Mouse (Mus musculus): ENCODE measurements around the gene Cpt1b.

The Cpt1b gene

DNA sequence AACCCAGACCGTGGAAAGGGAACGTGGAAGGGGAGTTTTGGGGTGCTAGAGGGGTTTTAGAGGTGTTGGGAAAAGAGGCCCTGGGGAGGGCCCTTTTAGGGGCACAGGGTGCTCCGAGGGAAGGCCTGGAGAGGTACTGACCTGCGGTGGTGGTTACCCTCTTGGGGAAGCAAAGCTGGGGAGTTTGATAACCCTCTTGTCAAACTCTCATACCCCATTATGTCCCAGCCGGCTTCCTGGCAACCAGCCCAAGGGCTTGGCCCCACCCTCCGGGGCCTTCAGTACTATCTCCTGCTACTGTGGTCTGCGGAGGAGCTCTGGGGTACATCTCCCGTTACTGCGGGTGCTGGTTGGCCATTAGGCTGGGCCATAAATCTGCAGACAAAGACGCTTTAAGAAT lies 46.2 kb downstream of the Cpt1b start:
- DNase-seq (ENCODE audit: low read depth, low spot score): no peak

DNA sequence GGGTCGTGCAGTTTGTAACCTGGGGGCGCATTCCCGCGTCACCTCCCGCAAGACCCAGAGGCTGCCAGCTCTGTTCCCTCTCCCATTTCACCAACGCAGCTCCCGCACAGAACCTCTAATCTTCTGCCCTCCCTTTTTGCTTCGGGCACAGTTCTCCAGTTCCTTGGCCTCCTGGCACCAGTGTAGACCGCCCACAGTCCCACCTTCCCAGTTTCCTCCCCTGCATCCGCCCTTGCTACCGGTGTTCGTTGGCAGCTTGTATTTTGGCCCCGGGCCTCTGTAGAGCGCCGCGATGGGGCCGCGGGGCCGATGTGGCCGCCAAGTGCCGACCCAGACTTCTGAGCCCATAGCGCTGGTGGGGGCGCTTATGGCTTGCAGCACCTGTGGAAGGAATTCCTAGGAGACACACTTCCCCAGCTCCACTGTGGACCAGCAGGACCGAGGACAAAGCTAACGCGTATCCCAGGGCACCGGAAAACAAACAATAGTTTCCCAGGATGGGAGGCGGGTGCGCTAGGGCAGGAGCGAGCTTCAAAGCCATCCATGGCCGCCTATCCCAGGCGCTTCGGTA lies 46.7 kb downstream of the Cpt1b start, which contains the start of gene Odf3b:
Gene Odf3b, minus strand, starts transcription at position 452 of the 571 bp plus-strand sequence.
- no peak for DNase-seq (ENCODE audit: low read depth, low spot score)

DNA sequence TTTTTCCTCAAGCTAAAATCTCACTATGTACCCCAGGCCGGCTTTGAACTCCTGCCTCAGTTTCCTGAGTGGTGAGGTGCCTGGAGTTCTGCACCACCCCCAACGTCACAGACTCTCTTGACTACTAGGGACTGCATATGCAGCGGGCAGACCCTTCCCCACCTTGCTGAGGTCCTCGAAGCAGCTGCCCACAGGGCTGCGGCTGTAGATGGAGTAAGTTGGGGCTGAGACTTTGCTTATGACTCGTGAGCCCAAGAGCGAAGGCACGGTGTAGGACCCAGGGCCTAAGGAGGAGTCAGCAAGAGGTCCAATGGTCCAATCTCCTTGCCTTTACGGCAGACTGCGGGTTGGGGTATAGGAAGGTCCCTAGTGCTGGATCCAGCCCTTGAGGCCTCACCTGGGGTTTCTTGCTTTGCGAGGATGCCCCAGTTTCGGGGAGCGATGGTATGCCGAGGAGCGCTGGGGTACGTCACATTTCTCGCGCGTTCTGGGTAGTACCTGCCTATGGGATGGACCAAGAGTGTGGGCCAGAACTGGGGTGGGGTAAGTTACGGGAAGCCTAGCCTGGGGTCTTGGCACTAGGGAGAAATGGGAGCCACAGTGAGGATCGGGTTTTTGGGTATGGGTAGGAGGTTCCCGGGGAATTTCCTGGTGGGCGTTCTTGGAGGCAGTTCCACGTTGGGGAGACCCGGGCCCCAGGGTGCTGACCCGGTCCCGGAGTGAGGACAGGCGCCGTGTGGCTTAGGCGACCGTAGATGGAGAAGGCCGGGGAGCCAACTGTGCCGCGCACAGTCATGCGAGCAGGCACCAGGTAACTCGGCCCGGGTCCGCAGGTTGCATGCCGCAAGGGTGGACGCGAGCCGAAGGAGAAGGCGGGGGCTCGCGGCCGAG lies 47.5 kb downstream of the Cpt1b start:
- DNase-seq (ENCODE audit: low read depth, low spot score): no peak

DNA sequence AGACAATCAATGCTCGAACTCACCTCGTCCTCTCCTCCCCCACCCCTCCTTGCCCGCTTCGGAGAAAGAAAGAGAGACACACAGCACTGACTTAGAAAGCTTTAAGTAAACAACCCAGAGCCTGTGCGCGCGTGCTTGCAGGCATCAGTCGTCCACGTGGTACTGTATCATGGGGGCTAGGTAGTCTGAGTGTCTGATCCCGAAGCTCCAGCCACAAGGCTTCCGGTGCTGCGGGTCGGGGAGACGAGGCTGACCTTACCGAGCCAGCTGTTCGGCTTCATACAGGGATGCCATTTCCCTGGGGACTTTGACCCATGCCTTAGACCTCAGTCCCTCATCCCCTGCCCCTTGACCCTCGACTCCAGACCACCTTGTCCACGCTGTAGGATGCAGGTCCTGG lies 48.3 kb downstream of the Cpt1b start:
- no peak for DNase-seq (ENCODE audit: low read depth, low spot score)

DNA sequence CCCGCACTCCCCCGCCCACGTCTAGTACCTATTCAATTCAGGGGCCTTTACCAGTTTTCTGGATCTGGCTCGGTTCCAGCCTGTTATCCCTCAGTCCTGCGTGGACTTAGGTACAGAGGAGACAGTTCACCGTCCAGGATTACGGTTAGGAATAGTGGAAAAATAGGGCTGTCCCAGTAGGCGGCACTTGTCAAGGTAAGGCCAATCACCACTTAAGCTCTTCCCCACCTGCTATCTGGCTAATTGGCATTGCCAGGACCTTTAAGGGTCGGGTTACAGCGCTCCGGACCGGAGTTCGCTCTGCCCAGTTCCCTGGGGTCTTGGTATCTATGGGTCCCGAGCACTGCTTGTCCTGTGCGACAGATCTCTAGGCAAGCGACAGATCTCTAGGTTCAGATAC lies 48.7 kb downstream of the Cpt1b start, which contains the start of gene Tymp:
Gene Tymp, minus strand, starts transcription at position 83 of the 400 bp plus-strand sequence.
- DNase-seq (ENCODE audit: low read depth, low spot score): no peak

DNA sequence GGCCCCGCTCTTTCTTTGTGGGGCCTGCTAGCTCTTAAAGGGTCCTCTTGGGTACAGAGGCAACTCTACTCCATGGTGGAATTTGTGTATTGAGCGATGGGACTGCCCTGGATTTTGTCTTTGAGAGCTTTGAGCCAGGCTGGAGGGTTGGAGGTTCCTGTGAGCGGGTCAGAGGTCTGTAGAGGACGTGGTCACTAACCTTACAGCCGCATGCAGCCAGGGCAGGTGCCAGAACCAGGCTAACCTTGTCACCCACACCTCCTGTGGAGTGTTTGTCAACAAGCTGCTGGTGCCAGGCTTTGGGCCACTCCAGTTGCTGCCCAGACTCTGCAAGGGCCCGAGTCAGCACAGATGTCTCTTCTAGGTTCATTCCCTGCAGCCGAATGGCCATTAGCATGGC lies 49.6 kb downstream of the Cpt1b start:
- no peak for DNase-seq (ENCODE audit: low read depth, low spot score)

DNA sequence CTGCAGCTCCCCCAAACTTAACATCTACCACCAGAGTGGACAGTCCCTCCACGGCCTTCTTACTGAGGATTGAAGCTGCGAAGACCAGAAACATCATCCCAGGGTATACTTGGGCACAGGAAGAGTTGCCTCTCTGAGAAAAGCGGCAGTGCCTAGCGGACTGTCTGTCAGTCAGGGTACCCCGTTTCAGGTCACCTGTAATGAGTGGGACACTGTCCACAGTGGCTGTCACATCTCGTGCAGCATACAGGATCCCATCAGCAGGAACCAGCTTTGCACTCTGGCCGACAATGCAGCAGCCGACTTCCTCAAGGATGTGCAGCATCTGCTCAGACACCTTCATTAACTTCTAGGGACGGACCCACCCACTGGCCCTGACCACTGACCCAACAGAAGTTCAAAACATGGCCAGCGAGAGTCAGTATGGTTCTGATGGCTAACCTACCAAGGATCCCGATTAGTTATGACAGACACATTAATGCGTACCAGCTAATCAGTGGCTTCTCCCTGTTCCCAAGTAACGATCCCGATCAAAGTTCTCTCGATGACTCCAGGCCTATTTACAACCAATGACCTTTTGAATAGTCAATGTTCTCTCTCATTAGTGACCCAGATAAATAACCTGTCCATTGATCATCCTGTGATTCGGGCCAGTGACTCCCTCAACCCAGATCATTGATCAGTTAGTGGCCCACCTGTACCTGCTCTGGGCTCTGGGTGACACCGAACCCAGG lies 50.7 kb downstream of the Cpt1b start:
- DNase-seq (ENCODE audit: low read depth, low spot score): no peak

DNA sequence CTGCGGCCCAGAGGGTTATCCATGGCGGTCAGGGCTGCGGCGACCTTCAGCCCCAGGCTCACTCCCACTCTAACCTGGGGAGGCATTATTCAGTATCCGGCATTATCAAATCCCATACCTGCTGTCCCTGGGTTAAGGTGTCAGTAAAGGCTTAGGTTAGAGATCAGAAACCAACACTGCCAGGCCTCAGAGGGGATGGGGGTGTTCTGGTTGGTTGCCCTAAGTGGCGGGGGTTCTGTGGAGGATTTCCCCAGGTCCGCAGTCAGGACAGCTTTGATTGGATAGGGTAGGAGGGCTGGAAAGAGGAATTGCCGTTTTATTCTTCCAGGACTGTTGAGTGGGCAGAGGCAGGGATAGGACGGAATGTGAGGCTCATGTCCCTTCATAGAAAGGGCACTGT lies 51.3 kb downstream of the Cpt1b start:
- no peak for DNase-seq (ENCODE audit: low read depth, low spot score)

DNA sequence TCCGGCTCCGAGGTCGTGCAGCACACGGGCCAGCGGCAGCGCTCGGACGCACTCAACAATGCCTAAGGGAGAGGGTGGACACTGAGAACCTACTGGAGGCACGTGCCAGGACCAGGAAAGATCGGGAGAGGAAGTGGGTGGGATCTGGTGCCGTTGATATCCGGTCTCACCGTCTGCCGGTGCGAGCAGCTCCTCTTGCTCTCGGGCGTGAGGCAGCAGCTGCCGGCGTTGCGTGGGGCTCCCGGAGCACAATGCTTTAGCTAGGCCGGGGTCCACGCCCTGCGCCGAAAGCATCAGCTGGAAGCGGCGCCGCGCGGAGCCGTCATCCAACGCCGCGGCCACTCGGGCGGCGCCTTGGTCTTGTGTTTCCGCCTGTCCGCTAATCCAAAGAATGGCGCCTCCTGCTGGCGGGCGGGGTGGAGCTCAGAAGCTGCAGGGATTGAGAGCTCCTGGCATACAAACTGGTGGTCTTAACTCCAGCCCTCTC lies 51.9 kb downstream of the Cpt1b start, which contains the start of gene Sco2:
Gene Sco2, minus strand, starts transcription at position 85 of the 487 bp plus-strand sequence.
- peak; percentile 76 for DNase-seq (ENCODE audit: low read depth, low spot score)

DNA sequence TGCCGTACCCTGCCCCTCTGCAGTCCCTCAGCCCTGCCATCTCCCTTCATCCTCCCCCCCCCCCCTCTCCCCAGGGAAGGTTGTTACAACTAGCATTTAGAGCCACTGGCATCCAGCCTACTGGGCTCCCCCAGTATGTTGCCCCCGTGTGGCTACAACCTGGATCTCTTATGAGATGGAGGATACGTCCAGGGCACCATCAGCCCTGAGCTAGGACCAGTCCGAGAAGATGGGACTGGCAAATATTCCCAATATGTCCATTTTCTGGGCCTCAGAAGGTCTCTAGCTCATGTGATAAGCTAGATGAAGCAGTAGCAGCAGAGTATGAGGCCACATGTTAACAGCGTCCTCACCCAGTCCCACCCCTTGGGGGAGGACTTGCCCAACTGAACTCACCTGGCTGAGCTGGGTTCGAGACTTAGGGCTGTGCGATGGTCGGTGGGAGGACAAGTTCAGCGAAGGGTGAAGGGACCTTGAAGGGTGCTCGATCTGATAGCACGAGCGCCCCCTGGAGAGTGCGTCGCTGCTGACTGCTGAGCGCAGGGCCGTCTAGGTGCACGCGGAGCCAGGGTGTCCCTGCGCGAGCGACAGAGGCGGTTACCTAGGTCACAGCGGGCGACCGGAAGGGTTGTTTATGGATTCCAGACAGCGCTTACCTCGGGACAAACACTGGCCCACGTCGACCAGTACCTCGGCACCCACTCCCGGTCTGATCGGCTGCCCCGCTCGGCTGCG lies 52.5 kb downstream of the Cpt1b start:
- peak; percentile 68 for DNase-seq (ENCODE audit: low read depth, low spot score)

DNA sequence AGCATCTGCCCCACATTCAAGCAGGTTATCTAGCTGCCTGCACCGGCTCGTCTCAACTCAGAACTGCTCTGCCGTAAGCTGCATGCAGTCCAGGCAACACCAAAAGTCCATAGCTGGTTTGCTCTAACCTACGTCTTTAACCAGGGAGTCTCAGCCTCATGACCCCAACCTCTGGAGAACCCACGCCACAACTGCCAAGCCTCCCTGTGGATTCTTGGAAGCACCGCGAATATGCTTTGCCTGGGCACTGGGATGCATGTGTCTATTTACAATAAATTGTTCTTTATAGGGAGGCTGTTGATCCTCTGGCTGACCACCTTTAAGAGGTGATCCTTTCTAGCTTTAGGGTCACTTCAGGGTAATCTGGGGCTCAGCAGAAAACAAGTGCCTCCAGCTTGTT lies 53.1 kb downstream of the Cpt1b start:
- DNase-seq (ENCODE audit: low read depth, low spot score): no peak

DNA sequence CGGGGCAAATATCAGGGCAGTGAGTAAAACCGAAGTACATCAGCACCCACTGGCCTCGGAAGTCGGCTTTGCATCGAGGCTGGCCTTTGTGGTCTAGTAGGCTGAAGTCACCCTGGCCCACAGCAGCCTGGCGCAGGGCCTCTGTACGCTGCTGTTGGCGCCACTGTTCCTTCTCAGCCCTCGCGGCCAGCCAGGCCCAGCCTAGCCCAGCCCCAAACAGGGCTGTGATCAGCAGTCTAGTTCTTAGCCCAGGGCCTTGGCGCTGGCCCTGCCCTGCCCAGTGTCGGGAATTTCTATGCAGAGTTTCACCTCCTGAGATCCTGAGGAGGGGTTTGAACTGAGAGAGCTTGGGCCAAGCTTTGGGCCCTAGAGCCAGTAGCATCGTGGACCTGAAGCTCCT lies 53.6 kb downstream of the Cpt1b start:
- DNase-seq (ENCODE audit: low read depth, low spot score): no peak

All from c-Kit-negative CD71-positive TER-119-positive erythroid progenitor cells, embryonic 14.5 days (primary cell).